Mouse (Mus musculus): ENCODE measurements at regions not wholly inside any gene's neighbourhood (a gene's known extent, or its start where the extent isn't known, plus 50 kb on each side); places are given as distances from the start of the nearest gene placed in this dataset.

DNA sequence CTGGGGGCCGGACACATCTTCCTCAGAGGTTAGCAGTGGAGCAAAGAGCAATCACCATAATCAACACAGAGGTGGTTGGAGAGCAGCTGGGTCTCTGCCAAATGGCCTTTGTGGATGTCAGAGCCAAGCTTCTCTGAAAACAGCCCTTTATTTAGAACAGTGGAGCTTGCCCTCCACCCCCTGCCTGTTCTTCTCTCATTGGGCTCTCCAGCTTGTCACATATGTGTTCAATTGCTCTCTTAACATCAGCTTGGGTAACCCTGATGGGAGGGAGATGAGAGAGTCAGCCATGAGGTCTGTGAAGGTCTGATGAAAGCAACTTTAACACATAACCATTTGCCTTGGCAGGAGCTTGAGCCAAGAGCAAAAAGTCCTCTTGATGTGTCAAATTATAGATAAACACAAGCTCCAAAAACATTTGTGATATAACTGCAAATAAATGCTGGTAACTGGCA is 140.1 kb upstream of the Spdl1 start:
- TF ChIP-seq CTCF (IDR thresholded peaks at IDR 0.05; ENCODE audit: borderline replicate concordance, insufficient read depth, low read depth, low read length): no peak
- no peak for TF ChIP-seq POLR2A (IDR thresholded peaks at IDR 0.05; ENCODE audit: borderline replicate concordance, insufficient read depth, low read length)
